12 mouse cellular contexts compared by ENCODE assay signal in the genomic region with DNA sequence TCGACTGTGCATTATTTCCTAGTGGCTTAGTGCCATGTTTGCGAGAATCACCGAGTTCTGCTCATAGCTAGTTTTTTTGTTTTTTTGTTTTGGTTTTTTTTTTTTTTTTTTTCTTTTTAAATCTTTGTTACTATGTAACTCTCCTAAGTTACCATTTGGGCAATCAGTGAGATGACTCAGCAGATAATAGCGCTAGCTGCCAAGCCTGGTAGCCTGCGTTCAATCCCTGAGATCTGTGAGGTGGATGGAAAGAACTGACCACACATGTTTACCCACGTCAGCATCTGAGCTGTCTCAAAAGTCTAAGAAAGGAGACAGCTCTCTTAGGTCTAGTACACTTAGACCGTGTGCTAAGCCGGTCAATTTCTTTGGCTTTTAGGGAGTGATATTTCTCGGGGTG.
DNase-seq lines count a peak whose midpoint lies in the region; ATAC-seq and TF ChIP-seq lines count a peak whose summit lies in the region.
"Had no signal": no experiment of that assay in that cellular context is flagged by ENCODE, and none has a peak within 500 bp of the region (broad histone marks: within the 10 kb centered on the region; RNA-seq: fewer than 3 reads in every experiment).

No protein-coding gene starts in this region.

- no peaks in the 10 kb centered on the region for H3K9me3 ChIP-seq in forebrain, embryonic 10.5 days
- H3K9me3 ChIP-seq in forebrain, embryonic 11.5 days (ENCODE audit: control insufficient read depth, low read length), result no peaks in the 10 kb centered on the region
- no peaks in the 10 kb centered on the region for H3K9me3 ChIP-seq in lung, embryonic 14.5 days (ENCODE audit: low read depth, low read length)
- H3K9me3 ChIP-seq in embryonic facial prominence, embryonic 10.5 days, result no peaks in the 10 kb centered on the region
- no peaks in the 10 kb centered on the region for H3K9me3 ChIP-seq in neural tube, embryonic 15.5 days (replicated peaks)
- H3K9me3 ChIP-seq: limb, embryonic 13.5 days had no signal

- H3K27me3 ChIP-seq in forebrain, embryonic 10.5 days (ENCODE audit: poor library complexity, severe bottlenecking), result no peaks in the 10 kb centered on the region
- no peaks in the 10 kb centered on the region for H3K27me3 ChIP-seq in forebrain, embryonic 11.5 days (ENCODE audit: control insufficient read depth, insufficient read depth, low read length)
- H3K27me3 ChIP-seq in lung, embryonic 14.5 days (ENCODE audit: insufficient read depth, low read length), result no peaks in the 10 kb centered on the region
- H3K27me3 ChIP-seq in embryonic facial prominence, embryonic 10.5 days (replicated peaks; ENCODE audit: low read depth, poor library complexity, severe bottlenecking), result no peaks in the 10 kb centered on the region
- no peaks in the 10 kb centered on the region for H3K27me3 ChIP-seq in neural tube, embryonic 15.5 days (replicated peaks)
- H3K27me3 ChIP-seq: limb, embryonic 13.5 days had no signal

- no peak overlapping the region for H3K4me2 ChIP-seq in forebrain, embryonic 11.5 days (ENCODE audit: low read depth, low read length, severe bottlenecking)
- H3K4me2 ChIP-seq in lung, embryonic 14.5 days, result no peak overlapping the region
- no peak overlapping the region for H3K4me2 ChIP-seq in neural tube, embryonic 15.5 days
- H3K4me2 ChIP-seq: limb, embryonic 13.5 days had no signal

- peaks cover 12% of the 10 kb centered on the region; the same call in 1 of the 2 replicates for H3K36me3 ChIP-seq in forebrain, embryonic 10.5 days (replicated peaks)
- no peaks in the 10 kb centered on the region for H3K36me3 ChIP-seq in forebrain, embryonic 11.5 days (ENCODE audit: control insufficient read depth, insufficient read depth, low read length)
- H3K36me3 ChIP-seq in lung, embryonic 14.5 days (ENCODE audit: insufficient read depth), result no peaks in the 10 kb centered on the region
- H3K36me3 ChIP-seq in embryonic facial prominence, embryonic 10.5 days (replicated peaks), result peaks cover 20% of the 10 kb centered on the region; the same call in 1 of the 2 replicates
- H3K36me3 ChIP-seq in neural tube, embryonic 15.5 days, result no peaks in the 10 kb centered on the region
- H3K36me3 ChIP-seq: limb, embryonic 13.5 days had no signal

- ATAC-seq in forebrain, embryonic 11.5 days (replicated peaks; ENCODE audit: low FRiP score), result no peak
- no peak for ATAC-seq in lung, embryonic 14.5 days (ENCODE audit: insufficient read depth)
- ATAC-seq in neural tube, embryonic 15.5 days (ENCODE audit: low FRiP score), result no peak
- no peak for ATAC-seq in activated CD4-positive, CD25-positive, alpha-beta regulatory T cell, adult 4 months
- no peak for ATAC-seq in cerebellum, adult (ENCODE audit: insufficient number of reproducible peaks, low FRiP score, low TSS enrichment)
- ATAC-seq: midbrain, embryonic 16.5 days had no signal

- DNase-seq in forebrain, embryonic 10.5 days (ENCODE audit: extremely low spot score, low spot score), result no peak
- DNase-seq in forebrain, embryonic 11.5 days (ENCODE audit: low spot score), result no peak
- DNase-seq in lung, embryonic 14.5 days, result no peak
- DNase-seq in lung, postnatal 10 days, result no peak
- DNase-seq in embryonic facial prominence, embryonic 10.5 days (ENCODE audit: low spot score), result no peak
- DNase-seq: B cell, adult 2 months; retina, postnatal 1 day had no signal

- 0 out of 2 replicates have a peak overlapping the region, but pooled peaks have one; percentile 65 for H3K27ac ChIP-seq in forebrain, embryonic 10.5 days
- no peak overlapping the region for H3K27ac ChIP-seq in forebrain, embryonic 11.5 days (ENCODE audit: low read depth, low read length)
- H3K27ac ChIP-seq in lung, embryonic 14.5 days (ENCODE audit: low read depth), result 0 out of 2 replicates have a peak overlapping the region, but pooled peaks have one; percentile 67
- H3K27ac ChIP-seq in embryonic facial prominence, embryonic 10.5 days (replicated peaks), result peak overlapping the region; percentile 44; the same call in 1 of the 2 replicates
- H3K27ac ChIP-seq in neural tube, embryonic 15.5 days (replicated peaks), result peak overlapping the region; percentile 56; the same call in 1 of the 2 replicates
- H3K27ac ChIP-seq: limb, embryonic 13.5 days had no signal

- H3K4me3 ChIP-seq in forebrain, embryonic 10.5 days, result no peak overlapping the region
- H3K4me3 ChIP-seq in forebrain, embryonic 11.5 days (ENCODE audit: low read depth, low read length), result no peak overlapping the region
- H3K4me3 ChIP-seq in lung, embryonic 14.5 days (ENCODE audit: low read depth, low read length), result no peak overlapping the region
- H3K4me3 ChIP-seq in embryonic facial prominence, embryonic 10.5 days, result no peak overlapping the region
- no peak overlapping the region for H3K4me3 ChIP-seq in neural tube, embryonic 15.5 days (replicated peaks)
- H3K4me3 ChIP-seq: limb, embryonic 13.5 days had no signal

- H3K4me1 ChIP-seq in forebrain, embryonic 10.5 days, result peaks cover 44% of the 10 kb centered on the region
- H3K4me1 ChIP-seq in forebrain, embryonic 11.5 days (replicated peaks; ENCODE audit: control insufficient read depth, insufficient read depth, low read length), result peaks cover 8% of the 10 kb centered on the region; the same call in 1 of the 2 replicates
- peaks cover 10% of the 10 kb centered on the region for H3K4me1 ChIP-seq in lung, embryonic 14.5 days (ENCODE audit: insufficient read depth)
- H3K4me1 ChIP-seq in embryonic facial prominence, embryonic 10.5 days, result peaks cover 55% of the 10 kb centered on the region
- peaks cover 50% of the 10 kb centered on the region for H3K4me1 ChIP-seq in neural tube, embryonic 15.5 days

- H3K9ac ChIP-seq in forebrain, embryonic 11.5 days (ENCODE audit: low read length), result no peak overlapping the region
- H3K9ac ChIP-seq in lung, embryonic 14.5 days, result no peak overlapping the region
- H3K9ac ChIP-seq in neural tube, embryonic 15.5 days (replicated peaks), result no peak overlapping the region
- H3K9ac ChIP-seq: limb, embryonic 13.5 days had no signal

- TF ChIP-seq CTCF in lung, embryonic 14.5 days (IDR thresholded peaks at IDR 0.05; ENCODE audit: low read depth), result no peak

- WGBS in forebrain, embryonic 10.5 days, result 85% methylated on average over 9 of the region's 9 CpGs
- 86% methylated on average over 9 of the region's 9 CpGs for WGBS in forebrain, embryonic 11.5 days
- WGBS in lung, embryonic 14.5 days, result 68% methylated on average over 9 of the region's 9 CpGs
- 85% methylated on average over 9 of the region's 9 CpGs for WGBS in embryonic facial prominence, embryonic 10.5 days
- 80% methylated on average over 9 of the region's 9 CpGs for WGBS in neural tube, embryonic 15.5 days
